ENCODE assay signal across 7 mouse cellular contexts in the genomic region with DNA sequence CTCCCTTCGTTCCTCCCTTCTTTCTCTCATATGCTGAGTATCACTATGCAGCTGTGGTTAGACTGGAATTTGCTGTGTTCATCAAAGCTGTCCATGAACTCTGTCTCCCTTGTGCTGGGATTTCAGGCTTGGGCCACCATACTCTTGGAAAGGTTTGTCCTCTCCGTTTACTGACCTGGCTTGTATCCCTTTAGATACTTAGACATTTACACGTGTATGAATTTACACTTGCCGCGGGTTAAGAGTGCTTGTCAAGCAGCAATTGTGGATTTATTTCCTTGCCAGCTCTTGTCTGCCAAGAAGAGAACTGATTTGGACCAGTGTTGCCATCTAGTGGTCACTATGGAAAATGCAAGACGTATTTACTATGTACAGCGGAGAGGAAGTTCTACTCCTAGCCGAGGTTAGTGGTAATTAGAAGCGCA.
DNase-seq lines count a peak whose midpoint lies in the region; ATAC-seq lines count a peak whose summit lies in the region.

No protein-coding gene starts in this region.

- peak; percentile 91 for ATAC-seq in common myeloid progenitor, adult 5-6 weeks (replicated peaks; ENCODE audit: low read depth, poor library complexity, severe bottlenecking)

- DNase-seq in ZHBTc4 (ENCODE audit: low read depth, low spot score) = peak; percentile 85
- DNase-seq in gastrocnemius, postnatal 10 days = peak; percentile 32
- peak; percentile 84 for DNase-seq in induced T-regulatory cell, adult 2 months (ENCODE audit: low read depth)
- peak; percentile 17 to 23 for DNase-seq in left cerebral cortex, adult 8-10 months (ENCODE audit: low spot score in 2 of 2)
- DNase-seq in lung, postnatal 4 days = peak; percentile 29 to 79
- peak; percentile 61 for DNase-seq in retina, postnatal 7 days (ENCODE audit: low read depth, low spot score)

Comparison
In these comparisons a context has a peak if more than half of its experiments do, and no peak if none do; other contexts are left out.
1. Peak in every context shown above with its lines: DNase-seq and ATAC-seq.
2. DNase-seq: peak in every context shown above with its lines; median percentile 85 in ZHBTc4; 84 in induced T-regulatory cell, adult 2 months; 61 in retina, postnatal 7 days; 54 in lung, postnatal 4 days; 32 in gastrocnemius, postnatal 10 days; 20 in left cerebral cortex, adult 8-10 months.